Mouse (Mus musculus): ENCODE measurements around the gene Lmbrd2.

DNA sequence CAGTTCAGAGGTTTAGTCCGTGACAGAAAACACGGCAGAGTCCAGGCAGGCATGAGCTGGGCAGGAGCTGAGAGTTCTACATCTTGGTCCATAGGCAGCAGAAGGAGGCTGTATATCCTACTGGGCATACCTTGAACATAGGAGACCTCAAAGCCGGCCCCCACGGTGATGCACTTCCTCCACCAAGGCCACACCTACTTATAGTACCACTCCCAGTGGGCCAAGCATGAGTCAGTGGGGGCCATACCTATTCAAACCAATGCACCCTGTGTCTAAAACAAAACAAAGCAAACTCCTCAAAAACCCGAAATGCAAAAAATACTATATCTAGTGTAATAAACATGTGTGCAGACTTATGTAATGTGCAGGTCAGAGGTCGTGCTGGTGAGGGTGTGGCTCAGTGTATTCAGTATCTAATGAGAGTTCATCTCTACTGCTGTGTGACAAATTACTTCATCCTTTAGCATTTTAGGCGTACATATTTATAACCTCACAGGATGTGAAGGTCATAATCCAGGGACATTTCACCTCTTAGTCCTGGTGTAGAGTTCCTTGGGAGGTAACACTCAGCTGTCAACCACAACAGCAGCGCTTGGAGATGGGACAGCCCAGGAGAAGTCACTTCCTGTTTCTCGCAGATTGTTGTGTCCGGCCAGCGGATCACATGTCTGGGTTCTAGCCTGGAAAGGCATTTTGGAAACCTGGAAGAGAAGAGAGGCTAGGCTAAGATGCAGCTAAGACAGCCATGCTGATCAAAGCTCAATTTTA lies 46.6 kb upstream of the Lmbrd2 start:
- no peak for TF ChIP-seq CTCF (IDR thresholded peaks at IDR 0.05; ENCODE audit: borderline replicate concordance, control insufficient read depth, extremely low read depth, insufficient read depth, low read length, poor library complexity)
- no peak for TF ChIP-seq POLR2A (IDR thresholded peaks at IDR 0.05; ENCODE audit: control insufficient read depth, extremely low read depth, insufficient read depth, low read length, poor library complexity)

Measured in thymus, adult 2 months (tissue).